Mouse (Mus musculus) thymus, adult 2 months (tissue): ENCODE data around the gene Thoc5.

Experiments
- CTCF ChIP-seq: fragments of 200-500 bp; IDR thresholded peaks from 2 replicates; pipeline ENCODE4 v1.5.1; 2012; ENCODE audit warnings: mild to moderate bottlenecking, control low read depth, low read length, moderate library complexity, borderline replicate concordance; ENCODE audit not compliant: control insufficient read depth, poor library complexity, insufficient read depth; ENCODE audit errors: extremely low read depth
- POLR2A ChIP-seq: fragments of 200-500 bp; IDR thresholded peaks from 2 replicates; pipeline ENCODE4 v1.6.1; 2012; ENCODE audit warnings: mild to moderate bottlenecking, low read length, control low read depth, moderate library complexity; ENCODE audit not compliant: control insufficient read depth, poor library complexity, insufficient read depth; ENCODE audit errors: extremely low read depth

DNA sequence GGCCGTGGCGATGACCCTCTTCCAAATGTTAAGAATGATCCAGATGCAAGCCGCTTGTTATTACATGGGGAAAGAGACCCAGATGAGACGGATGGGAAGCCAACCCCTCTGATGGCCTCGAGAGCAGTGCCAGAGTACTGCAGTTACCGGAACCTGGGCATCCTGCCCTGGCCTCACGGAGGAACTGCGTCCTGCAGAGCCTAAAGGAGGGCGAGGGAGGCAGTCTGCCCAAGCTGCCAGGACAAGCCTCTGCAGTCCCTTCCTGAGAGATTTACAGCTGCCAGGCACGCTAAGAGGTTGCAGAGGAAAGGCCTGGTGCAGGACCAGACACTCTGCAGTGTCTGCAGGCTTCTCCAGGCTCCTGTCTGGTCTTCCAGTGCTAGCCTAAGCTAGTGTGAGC lies 73.3 kb downstream of the Thoc5 start:
- TF ChIP-seq CTCF (no peak), POLR2A (no peak)
